Mouse (Mus musculus): ENCODE measurements around the gene Inpp4a.

Gene Inpp4a

GRCm38 (mm10) chr1:37322690-37323089 lies 23.0 kb downstream of the Inpp4a start:
- no peak for DNase-seq (ENCODE audit: extremely low read depth, low read depth)

DNA sequence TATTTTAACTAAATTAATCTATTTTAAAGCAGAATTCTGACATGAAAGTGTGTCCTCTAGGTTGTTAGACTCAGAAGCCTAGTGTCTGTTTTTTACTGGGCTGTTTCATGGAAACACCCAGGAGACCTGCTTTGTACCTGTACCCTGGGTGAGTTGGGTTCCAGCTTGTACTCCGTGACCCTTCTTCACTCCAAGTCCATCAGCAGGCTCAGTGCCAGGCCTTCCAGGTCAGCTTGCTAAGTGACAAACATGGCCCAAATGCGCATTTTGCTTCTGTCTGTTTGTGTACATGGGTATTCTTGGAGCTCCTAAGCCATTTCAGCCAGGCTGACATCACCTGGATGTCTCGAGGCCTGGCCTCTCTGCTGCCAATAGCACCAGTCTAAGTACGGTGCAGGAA lies 23.5 kb downstream of the Inpp4a start:
- DNase-seq (ENCODE audit: extremely low read depth, low read depth), result no peak

GRCm38 (mm10) chr1:37324569-37324968 lies 24.9 kb downstream of the Inpp4a start:
- DNase-seq (ENCODE audit: extremely low read depth, low read depth), result no peak

- DNase-seq (ENCODE audit: extremely low read depth, low read depth), result no peak
Measured at GRCm38 (mm10) chr1:37327311-37327710, 27.6 kb downstream of the Inpp4a start.

DNA sequence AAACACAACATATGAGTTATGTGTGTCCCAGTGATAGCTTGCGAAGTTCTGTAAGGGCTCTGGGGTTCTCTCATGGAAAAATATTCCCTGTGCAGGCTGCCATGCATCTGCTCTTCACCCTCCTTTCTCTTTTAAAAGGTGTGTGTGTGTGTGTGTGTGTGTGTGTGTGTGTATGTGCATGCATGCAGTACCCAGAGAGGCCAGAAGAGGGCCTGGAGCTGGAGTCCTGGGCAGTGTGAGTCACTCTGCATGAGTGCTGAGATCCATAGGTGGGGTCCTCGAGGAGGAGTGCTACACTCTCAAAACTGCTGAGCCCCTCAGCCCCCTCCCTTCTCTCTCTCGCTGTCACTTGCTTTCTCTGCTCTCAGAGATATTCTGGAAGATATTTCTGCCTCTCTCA lies 29.5 kb downstream of the Inpp4a start:
- DNase-seq (ENCODE audit: extremely low read depth, low read depth), result no peak

DNA sequence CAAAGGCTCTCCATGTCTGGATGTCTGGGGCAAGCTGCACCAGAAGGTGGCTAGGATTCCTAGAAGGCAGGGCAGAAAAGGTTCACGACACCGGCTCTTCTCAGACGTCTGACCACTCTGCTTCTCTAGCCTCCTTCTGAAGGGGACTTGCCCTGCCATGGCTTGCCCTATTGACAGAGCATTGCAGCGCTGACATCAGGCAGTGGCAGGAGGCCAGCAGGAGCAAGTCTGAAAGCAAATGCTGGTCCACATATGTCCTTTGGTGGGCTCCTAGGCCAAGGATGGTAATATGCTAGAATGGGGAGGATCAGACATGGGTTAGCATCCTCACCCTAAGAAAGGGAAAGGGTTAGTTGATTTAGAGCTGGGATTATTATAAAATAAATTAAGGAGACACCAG lies 30.2 kb downstream of the Inpp4a start:
- DNase-seq (ENCODE audit: extremely low read depth, low read depth), result no peak

GRCm38 (mm10) chr1:37332756-37333155 lies 33.1 kb downstream of the Inpp4a start:
- no peak for DNase-seq (ENCODE audit: extremely low read depth, low read depth)

- DNase-seq (ENCODE audit: extremely low read depth, low read depth), result no peak
Measured at GRCm38 (mm10) chr1:37333741-37334440, 34.2 kb downstream of the Inpp4a start.

GRCm38 (mm10) chr1:37336022-37336421 lies 36.4 kb downstream of the Inpp4a start:
- DNase-seq (ENCODE audit: extremely low read depth, low read depth), result no peak

DNA sequence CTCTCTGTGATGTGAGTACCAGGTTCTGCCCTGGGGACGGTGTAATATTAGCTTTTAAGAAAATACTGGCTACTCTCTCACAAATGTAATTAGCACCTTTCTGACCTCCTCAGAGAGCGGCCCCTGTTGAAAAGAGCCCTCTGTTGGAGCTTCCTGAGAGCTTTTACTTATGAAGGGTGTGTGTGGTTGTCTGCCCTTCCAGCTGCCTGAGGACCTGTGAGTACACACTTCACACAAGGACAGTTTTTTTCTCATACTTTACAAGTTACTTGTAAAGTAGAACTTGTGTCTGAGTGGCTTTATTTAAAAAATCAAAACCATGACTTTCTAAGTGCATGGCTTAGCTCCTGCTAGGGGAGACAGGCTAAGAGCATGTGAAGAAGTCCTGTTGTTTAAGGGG lies 37.1 kb downstream of the Inpp4a start:
- no peak for DNase-seq (ENCODE audit: extremely low read depth, low read depth)

DNA sequence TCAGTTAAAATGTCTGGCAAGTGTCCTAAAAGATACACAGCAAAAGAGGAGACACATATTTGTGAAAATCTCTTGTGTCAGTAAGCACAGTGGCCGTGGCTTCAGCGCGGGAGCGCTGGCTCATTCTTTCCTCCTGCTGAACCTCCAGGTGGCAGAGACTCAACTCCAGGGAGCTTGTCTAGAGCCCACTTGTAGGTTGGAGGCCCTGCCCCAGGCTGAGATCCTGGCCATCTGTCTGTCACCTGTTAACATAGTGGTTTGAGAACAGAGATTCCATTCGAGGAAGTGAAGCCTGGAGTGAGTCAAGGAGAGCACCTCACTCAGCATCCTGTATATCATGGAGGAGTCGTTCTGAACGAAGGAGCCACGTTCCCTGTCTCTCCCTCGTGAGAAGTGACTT lies 37.6 kb downstream of the Inpp4a start:
- DNase-seq (ENCODE audit: extremely low read depth, low read depth), result no peak

DNA sequence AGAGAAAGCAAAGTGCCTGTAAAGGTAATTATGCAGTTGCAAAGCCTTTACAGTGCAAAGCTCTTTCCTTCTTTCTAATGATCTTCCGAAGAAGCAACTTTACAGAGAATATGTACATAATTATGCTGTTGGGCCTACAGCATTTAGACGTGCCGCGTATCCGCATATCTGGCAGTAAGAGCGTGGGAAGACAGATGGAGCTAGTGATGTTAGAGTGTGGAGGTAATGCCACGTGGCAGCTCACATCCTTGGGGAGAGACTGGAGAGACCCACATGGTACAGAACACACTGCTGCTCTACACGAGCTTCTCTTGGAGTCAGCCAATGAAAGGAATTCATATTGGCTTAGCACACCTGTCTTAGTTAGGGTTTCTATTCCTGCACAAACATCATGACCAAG lies 39.5 kb downstream of the Inpp4a start:
- DNase-seq (ENCODE audit: extremely low read depth, low read depth), result no peak

DNA sequence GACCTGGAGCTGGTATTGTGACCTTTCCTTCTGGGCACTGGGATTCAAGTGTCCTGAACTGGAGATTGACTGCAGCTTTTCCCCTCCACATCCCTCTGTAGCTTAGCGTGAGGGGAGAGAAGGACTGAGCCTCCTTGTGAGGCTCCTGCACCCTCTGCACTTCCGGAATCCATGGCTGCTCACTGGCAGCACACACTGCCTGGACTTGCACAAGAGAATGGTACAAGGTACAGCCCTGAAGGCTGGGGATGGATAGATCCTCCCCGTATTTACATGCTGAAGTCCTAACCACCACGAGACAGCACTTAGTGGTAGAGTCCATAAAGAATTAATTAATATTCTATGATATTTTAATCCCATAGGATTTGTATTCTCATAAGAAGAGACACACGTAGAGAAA lies 41.7 kb downstream of the Inpp4a start:
- no peak for DNase-seq (ENCODE audit: extremely low read depth, low read depth)

GRCm38 (mm10) chr1:37341914-37342313 lies 42.2 kb downstream of the Inpp4a start:
- DNase-seq (ENCODE audit: extremely low read depth, low read depth), result no peak

GRCm38 (mm10) chr1:37342524-37342923 lies 42.9 kb downstream of the Inpp4a start:
- DNase-seq (ENCODE audit: extremely low read depth, low read depth), result no peak

GRCm38 (mm10) chr1:37343265-37343664 lies 43.6 kb downstream of the Inpp4a start:
- no peak for DNase-seq (ENCODE audit: extremely low read depth, low read depth)

DNA sequence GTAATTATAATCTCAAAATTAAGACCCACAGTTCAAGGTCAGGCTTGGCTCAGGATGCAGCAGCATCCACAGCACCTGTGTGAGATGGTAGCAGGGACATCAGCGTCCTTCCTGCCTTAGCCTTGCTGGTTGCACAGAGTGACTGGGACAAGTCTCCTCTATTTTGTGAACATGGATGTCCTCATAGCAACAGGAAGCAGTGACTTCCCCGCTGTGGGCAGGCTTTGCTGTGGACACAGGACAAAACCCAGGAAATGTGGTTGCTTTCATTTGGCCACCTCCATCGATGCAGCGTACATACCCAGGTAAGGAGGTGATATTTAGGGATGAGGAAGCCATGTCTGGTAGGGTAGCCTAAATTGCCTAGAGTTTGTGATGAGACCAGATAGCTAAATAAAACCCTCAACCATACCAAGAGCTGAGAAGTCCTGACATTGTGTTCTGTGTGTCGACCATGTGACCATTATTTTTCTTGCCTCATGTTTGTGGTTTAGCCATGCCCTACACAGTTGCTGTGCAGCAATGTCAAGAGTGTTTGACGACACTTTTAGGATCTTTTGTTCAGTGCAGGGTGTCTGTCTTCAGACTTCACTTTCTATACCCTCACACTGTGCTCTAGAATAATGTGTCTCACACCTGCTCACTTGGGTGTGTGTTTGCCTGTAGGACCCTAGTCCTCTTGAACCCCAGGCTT lies 44.7 kb downstream of the Inpp4a start:
- DNase-seq (ENCODE audit: extremely low read depth, low read depth), result no peak

DNA sequence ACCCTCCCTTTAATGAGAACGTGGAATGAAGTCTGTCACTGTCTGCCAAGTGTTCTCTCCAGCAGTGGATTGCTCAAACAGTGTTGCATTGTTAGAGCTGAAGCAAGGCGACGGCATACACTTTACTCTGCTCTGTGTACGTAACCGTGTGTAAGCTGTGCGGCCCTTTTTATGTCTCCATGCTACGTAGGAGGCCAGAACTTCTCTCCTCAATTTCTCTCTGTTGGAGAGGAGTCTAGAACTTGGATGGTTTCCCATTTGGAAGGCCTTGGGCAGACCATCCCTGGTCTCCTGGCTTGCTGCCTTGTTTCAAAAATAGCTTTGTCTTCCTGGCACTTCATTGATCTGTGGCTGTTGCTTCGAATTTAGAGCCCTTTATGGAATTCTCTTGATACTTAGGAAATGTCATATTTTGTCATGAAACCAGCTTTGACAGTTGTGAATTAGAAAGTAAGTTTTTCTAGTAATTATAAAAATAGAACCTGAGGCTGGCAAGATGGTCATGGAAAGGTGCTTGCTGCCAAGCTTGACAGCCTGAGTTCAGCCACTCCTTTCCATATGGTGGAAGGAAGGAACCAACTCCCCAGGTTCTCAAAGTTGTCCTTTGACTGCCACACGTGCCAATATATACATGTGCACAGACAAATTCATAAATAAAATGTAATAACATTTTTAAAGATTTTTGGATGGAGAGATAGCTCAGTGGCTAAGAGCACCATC lies 47.9 kb downstream of the Inpp4a start:
- DNase-seq (ENCODE audit: extremely low read depth, low read depth), result no peak

DNA sequence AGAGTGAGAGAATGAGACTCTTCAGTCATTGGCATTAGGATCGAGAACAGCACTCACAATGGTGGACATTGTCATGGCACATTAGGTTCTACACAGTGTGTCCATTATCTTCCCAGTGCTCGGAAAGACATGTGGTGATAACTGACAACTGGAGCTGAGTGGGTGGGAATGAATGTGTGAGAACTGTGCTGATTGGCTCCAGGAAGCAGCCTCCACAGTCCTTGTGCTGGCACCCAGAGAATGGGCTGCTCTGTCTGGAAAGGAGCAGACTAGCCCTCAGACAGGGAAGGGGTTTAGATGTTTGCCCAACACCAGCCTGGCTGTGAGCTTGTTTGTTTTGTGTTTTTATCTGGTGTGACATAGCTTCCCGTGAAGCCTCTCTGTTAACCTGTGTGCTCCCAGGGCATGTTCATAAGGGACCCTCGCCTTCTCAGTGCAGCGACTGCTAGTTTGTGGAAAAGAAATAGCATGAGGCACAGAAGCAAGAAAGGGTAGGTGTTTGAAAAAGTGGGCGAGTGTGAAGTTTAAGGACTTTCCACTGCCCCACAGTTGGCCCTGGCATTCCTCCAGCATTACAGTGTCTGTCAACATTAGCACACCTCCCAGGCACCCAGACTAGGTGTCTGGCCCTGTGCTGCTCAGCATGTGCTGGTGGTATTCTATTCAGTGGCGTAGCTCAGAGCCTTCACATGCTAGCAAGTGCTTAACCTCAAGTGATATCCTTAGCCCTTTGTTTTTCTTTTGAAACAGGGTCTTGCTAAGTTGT lies 51.4 kb downstream of the Inpp4a start:
- no peak for DNase-seq (ENCODE audit: extremely low read depth, low read depth)

- no peak for DNase-seq (ENCODE audit: extremely low read depth, low read depth)
Measured at GRCm38 (mm10) chr1:37351961-37352360, 52.3 kb downstream of the Inpp4a start.

- no peak for DNase-seq (ENCODE audit: extremely low read depth, low read depth)
Measured at GRCm38 (mm10) chr1:37353456-37353855, 53.8 kb downstream of the Inpp4a start.

DNA sequence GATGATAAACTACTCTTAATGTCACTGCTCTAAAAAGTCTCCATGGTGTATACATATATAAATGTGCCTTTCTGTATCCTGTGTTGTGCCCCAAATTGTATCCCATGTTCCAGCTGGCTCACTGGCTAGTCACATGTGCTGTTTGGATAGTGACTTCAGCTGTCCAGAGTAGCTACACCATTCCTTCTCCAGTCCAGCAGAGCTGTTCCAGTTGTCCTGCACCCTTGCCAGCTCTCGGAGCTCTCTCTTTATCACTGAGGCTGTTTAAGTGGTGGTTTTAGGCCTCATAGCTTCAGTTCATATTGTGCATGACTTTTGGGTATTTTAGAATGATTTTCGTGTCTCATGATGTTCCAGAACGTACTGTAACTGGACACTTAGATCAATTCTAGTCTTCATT lies 55.8 kb downstream of the Inpp4a start:
- DNase-seq (ENCODE audit: extremely low read depth, low read depth), result no peak
